21 mouse cellular contexts compared by ENCODE assay signal in the genomic region with DNA sequence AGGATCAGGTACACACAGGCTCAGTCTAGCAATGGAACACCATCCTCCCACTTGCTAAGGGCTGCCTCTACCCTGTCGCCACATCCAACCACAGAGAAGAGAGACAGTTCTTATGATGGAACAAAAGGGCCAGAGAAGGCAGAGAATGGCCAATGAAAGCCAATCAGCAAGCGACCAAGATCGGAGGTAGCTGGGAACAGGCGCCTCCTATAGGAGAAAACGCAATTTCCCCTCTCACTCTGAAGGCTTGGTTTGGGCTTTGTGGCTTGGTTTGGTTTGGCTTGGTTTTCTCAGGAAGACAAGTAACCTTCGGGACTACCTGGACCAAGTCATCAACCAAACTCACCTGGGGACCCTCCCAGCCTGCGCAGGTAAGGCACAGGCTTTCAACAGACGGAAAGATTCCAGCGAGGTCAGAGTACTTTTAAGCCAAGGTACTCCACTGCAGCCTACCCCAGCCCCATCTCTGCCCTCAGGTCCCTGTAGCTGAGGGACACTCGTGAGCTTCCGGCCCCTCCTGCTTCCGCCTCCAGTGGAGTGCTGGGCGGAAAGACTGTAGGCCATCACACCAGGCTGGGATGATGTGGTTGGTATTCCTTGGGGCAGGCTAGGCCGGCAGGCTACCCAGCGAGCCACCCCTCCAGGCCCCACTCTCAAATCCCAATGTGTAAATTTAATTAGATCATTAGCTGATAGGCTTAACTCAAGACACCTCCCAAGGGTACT. TPM values are rescaled to one million over a fixed set of nuclear protein-coding genes. Genes with fewer than 3 reads are reported as not detected.
A peak's percentile ranks its signal among the peaks of the same experiment; 100 is the strongest.
DNase-seq lines count a peak whose midpoint lies in the region; ATAC-seq and TF ChIP-seq lines count a peak whose summit lies in the region.
"Had no signal": no experiment of that assay in that cellular context is flagged by ENCODE, and none has a peak within 500 bp of the region (broad histone marks: within the 10 kb centered on the region; RNA-seq: fewer than 3 reads in every experiment).

No protein-coding gene starts in this region.

- intact Hi-C loops in left cerebral cortex, postnatal 10 days (cut with DNase I) = no loop called here

- no peak for DNase-seq in hindbrain, postnatal 0 days (ENCODE audit: low spot score)
- DNase-seq in spleen, adult 2 months (ENCODE audit: low read depth in 1 of 2, low spot score in 2 of 2) = no peak
- DNase-seq in spleen, adult 12 weeks (ENCODE audit: low spot score) = no peak
- no peak for DNase-seq in frontal cortex, postnatal 25 days (ENCODE audit: low spot score in 2 of 2)
- DNase-seq in left cerebral cortex, postnatal 10 days (ENCODE audit: extremely low spot score in 1 of 2, low spot score in 2 of 2) = no peak
- DNase-seq: adrenal gland, postnatal 14 days; cerebellum, postnatal 10 days; embryo, embryonic 11 days; gastrocnemius, postnatal 36 days; heart, postnatal 36 days; kidney, adult 18-20 months; spleen, adult 18-20 months had no signal

- no peak for ATAC-seq in hindbrain, postnatal 0 days
- ATAC-seq in hindbrain, embryonic 12.5 days (ENCODE audit: low FRiP score) = no peak
- ATAC-seq: activated CD4-positive, CD25-positive, alpha-beta regulatory T cell, adult 4 months had no signal

- peaks cover 3% of the 10 kb centered on the region; the same call in 1 of the 2 replicates for H3K4me1 ChIP-seq in hindbrain, postnatal 0 days (ENCODE audit: insufficient read depth, low read length)
- H3K4me1 ChIP-seq in hindbrain, embryonic 12.5 days = peaks cover 21% of the 10 kb centered on the region
- H3K4me1 ChIP-seq in spleen, adult 2 months (ENCODE audit: control insufficient read depth, insufficient read depth, insufficient read length) = peaks cover 2% of the 10 kb centered on the region
- H3K4me1 ChIP-seq in bone marrow macrophage, adult 2 months (ENCODE audit: control insufficient read depth, insufficient read depth, low read length) = peaks cover 45% of the 10 kb centered on the region
- H3K4me1 ChIP-seq: stomach, embryonic 15.5 days had no signal

- H3K4me2 ChIP-seq in hindbrain, postnatal 0 days (ENCODE audit: low read depth, low read length) = no peak overlapping the region
- no peak overlapping the region for H3K4me2 ChIP-seq in hindbrain, embryonic 12.5 days (replicated peaks)
- H3K4me2 ChIP-seq: embryonic facial prominence, embryonic 15.5 days; heart, embryonic 11.5 days; liver, embryonic 11.5 days; lung, embryonic 15.5 days; neural tube, embryonic 12.5 days; stomach, embryonic 15.5 days had no signal

- peak; percentile 22 for TF ChIP-seq CTCF in hindbrain, postnatal 0 days (IDR thresholded peaks at IDR 0.05; ENCODE audit: low read depth)
- TF ChIP-seq CTCF in spleen, adult 2 months (IDR thresholded peaks at IDR 0.05; ENCODE audit: extremely low read depth, insufficient read depth, insufficient read length, insufficient replicate concordance) = no peak
- no peak for TF ChIP-seq CTCF in bone marrow macrophage, adult 2 months (IDR thresholded peaks at IDR 0.05; ENCODE audit: low read depth, low read length)

- H3K27ac ChIP-seq in hindbrain, postnatal 0 days = no peak overlapping the region
- H3K27ac ChIP-seq in hindbrain, embryonic 12.5 days = no peak overlapping the region
- peak overlapping the region; percentile 47; the same call in 1 of the 2 replicates for H3K27ac ChIP-seq in spleen, adult 2 months (ENCODE audit: insufficient read depth, low read length)
- peak overlapping the region; percentile 85 for H3K27ac ChIP-seq in bone marrow macrophage, adult 2 months (ENCODE audit: insufficient read depth, low read depth, low read length)
- H3K27ac ChIP-seq: embryonic facial prominence, embryonic 15.5 days; lung, embryonic 15.5 days; neural tube, embryonic 12.5 days; stomach, embryonic 15.5 days had no signal

- WGBS in hindbrain, postnatal 0 days = 69% methylated on average over 15 of the region's 15 CpGs
- 63% methylated on average over 15 of the region's 15 CpGs for WGBS in hindbrain, embryonic 12.5 days
- 96% methylated on average over 15 of the region's 15 CpGs for WGBS in spleen, adult 2 months

- no peaks in the 10 kb centered on the region for H3K27me3 ChIP-seq in hindbrain, postnatal 0 days (ENCODE audit: insufficient read depth, low read length)
- no peaks in the 10 kb centered on the region for H3K27me3 ChIP-seq in hindbrain, embryonic 12.5 days
- H3K27me3 ChIP-seq in spleen, adult 2 months (ENCODE audit: control insufficient read depth, insufficient read depth, low read length) = peaks cover 2% of the 10 kb centered on the region; the same call in 1 of the 2 replicates
- H3K27me3 ChIP-seq: embryonic facial prominence, embryonic 15.5 days; lung, embryonic 15.5 days; neural tube, embryonic 12.5 days; stomach, embryonic 15.5 days had no signal

- H3K36me3 ChIP-seq in hindbrain, postnatal 0 days (ENCODE audit: insufficient read depth, low read length) = no peaks in the 10 kb centered on the region
- H3K36me3 ChIP-seq in hindbrain, embryonic 12.5 days = no peaks in the 10 kb centered on the region
- H3K36me3 ChIP-seq in spleen, adult 2 months (ENCODE audit: control insufficient read depth, insufficient read depth, low read length) = no peaks in the 10 kb centered on the region
- H3K36me3 ChIP-seq: embryonic facial prominence, embryonic 15.5 days; lung, embryonic 15.5 days; neural tube, embryonic 12.5 days; stomach, embryonic 15.5 days had no signal

- H3K9ac ChIP-seq in hindbrain, postnatal 0 days (replicated peaks; ENCODE audit: low read length) = no peak overlapping the region
- no peak overlapping the region for H3K9ac ChIP-seq in hindbrain, embryonic 12.5 days
- H3K9ac ChIP-seq: embryonic facial prominence, embryonic 15.5 days; lung, embryonic 15.5 days; neural tube, embryonic 12.5 days; stomach, embryonic 15.5 days had no signal

- no peaks in the 10 kb centered on the region for H3K9me3 ChIP-seq in hindbrain, postnatal 0 days (ENCODE audit: low read length)
- H3K9me3 ChIP-seq in hindbrain, embryonic 12.5 days (replicated peaks) = no peaks in the 10 kb centered on the region
- H3K9me3 ChIP-seq: embryonic facial prominence, embryonic 15.5 days; neural tube, embryonic 12.5 days; stomach, embryonic 15.5 days had no signal

- TF ChIP-seq POLR2A in spleen, adult 2 months (IDR thresholded peaks at IDR 0.05; ENCODE audit: low read depth, low read length) = no peak
- no peak for TF ChIP-seq POLR2A in bone marrow macrophage, adult 2 months (IDR thresholded peaks at IDR 0.05; ENCODE audit: borderline replicate concordance, low read depth, low read length)

- no peak overlapping the region for H3K4me3 ChIP-seq in hindbrain, postnatal 0 days (ENCODE audit: low read length)
- H3K4me3 ChIP-seq in hindbrain, embryonic 12.5 days = no peak overlapping the region
- no peak overlapping the region for H3K4me3 ChIP-seq in spleen, adult 2 months (ENCODE audit: extremely low read depth, insufficient read depth, insufficient read length)
- H3K4me3 ChIP-seq in bone marrow macrophage, adult 2 months (ENCODE audit: insufficient read depth, low read length) = no peak overlapping the region
- H3K4me3 ChIP-seq: embryonic facial prominence, embryonic 15.5 days; lung, embryonic 15.5 days; neural tube, embryonic 12.5 days; stomach, embryonic 15.5 days had no signal

RNA-seq across cellular contexts. Expression of gene Sash1, which starts 4.8 kb away (rescaled TPM):
- total RNA-seq in hindbrain, postnatal 0 days (2014; rRNA removed) = 50.8 and 60.0 TPM in 2 replicates
- polyA plus RNA-seq in hindbrain, postnatal 0 days (2015; fragmentation: Nextera tagmentation; extraction: Ambion mirVana) = 7.2 and 7.4 TPM in 2 replicates
- polyA plus RNA-seq in hindbrain, embryonic 12.5 days (2016; fragmentation: Nextera tagmentation; extraction: Ambion mirVana) = 4.4 and 5.5 TPM in 2 replicates
- polyA plus RNA-seq in spleen, adult 2 months (2012; rRNA removed) = 9.8 and 12.5 TPM in 2 replicates
- polyA plus RNA-seq in bone marrow macrophage, adult 2 months (2012; ENCODE audit: insufficient read depth, insufficient read length, missing spikeins) = 80.4 and 96.7 TPM in 2 replicates
- total RNA-seq in left cerebral cortex, postnatal 10 days (2021) = 10 to 100 TPM; 68.7 to 71.6 TPM

Comparison
In these comparisons a context has a peak if more than half of its experiments do, and no peak if none do; other contexts are left out.
1. H3K27ac ChIP-seq: peak in spleen, adult 2 months (single experiment) and bone marrow macrophage, adult 2 months (single experiment); none in hindbrain, postnatal 0 days (single experiment) and hindbrain, embryonic 12.5 days (single experiment).